Mouse (Mus musculus) CD4-positive naive resting alpha-beta T cell, adult 57 days (primary cell): ENCODE measurements around the gene Zfand6. TPM values are rescaled to one million over a fixed set of nuclear protein-coding genes. Genes with fewer than 3 reads are reported as not detected.

Experiments used
- total RNA-seq: library from RNA; stranded (reverse); gene quantifications from one replicate; pipeline ENCODE4 v1.2.4, GENCODE M21; 2023

Gene Zfand6
- 130 TPM for total RNA-seq

DNA sequence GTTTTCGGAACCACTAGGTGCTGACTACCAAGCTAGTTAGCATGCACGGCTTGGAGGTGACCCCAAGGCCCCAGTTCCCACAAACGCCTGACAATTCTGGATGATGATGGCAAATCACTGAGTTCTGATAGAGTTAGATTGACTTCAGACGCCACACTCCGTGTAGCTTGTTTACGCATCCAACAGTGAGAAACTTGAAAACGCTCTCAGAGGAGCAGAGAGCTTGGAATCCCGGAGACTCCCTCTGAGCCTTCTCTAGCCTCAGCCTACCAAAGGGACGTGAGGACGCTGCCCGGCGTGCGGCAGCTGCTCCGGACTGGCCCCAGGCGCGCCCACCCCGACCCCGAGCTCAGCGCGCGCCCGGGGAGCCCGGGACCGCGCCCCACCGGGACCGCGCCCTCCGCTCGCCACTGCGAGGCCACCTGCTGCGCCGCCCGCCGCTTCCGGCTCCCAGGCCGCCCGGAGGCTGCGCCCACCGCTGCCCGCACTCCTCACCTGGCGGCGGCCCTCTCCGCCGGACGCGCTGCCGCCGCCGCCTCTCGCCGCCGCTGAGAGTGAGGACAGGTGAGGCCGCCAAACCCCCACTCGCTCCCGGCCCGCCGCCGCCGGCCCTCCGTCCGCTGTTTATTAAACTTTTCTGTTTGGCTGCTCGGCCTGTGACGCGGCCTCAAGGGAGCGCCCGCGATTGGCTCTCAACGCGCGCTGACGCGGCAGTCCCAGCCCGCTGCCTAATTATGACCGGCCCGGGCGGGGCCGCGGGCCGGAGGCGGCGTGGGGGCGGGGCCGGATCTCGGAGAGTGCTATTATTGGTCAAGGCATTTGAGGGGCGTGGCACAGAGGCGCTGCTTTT lies at the start of gene Zfand6:
Zfand6 (minus strand) TSS at position 709 of the 850 bp plus-strand sequence.

DNA sequence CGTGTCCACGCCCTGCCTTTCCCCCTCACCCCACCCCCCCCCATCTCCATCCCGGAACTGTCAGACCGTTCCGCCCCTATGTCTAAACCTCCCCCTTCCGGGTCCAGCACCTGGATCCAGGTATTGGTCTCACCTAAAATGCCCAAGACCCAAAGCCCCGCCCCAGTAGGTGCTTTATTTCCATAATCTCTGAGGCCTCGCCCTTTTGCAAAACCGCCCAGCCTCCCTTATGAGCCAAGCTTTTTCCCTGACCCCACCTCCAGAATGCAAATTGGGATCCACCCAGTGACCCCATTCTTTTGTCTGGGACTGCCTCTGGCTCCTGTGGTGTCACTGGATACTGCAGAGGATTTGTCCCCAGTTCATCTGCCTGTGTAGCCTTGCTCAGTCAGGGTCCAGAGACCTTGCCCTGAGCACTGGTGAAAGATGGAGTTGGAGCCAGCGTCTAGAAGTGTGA lies 83.4 kb downstream of the Zfand6 start, which contains the start of gene Fah:
Fah (minus strand) TSS at position 430 of the 457 bp plus-strand sequence.

Other genes with a start within 250 kb of the Zfand6 start
- not detected for gene Gm2115, start 161.0 kb downstream of the Zfand6 start, total RNA-seq
- gene Fah, start 83.2 kb downstream of the Zfand6 start, total RNA-seq: 3.2 TPM
- gene Olfr291, start 163.6 kb upstream of the Zfand6 start, total RNA-seq: not detected